Mouse (Mus musculus): ENCODE results near the gene Olfr1143.

The Olfr1143 gene

DNA sequence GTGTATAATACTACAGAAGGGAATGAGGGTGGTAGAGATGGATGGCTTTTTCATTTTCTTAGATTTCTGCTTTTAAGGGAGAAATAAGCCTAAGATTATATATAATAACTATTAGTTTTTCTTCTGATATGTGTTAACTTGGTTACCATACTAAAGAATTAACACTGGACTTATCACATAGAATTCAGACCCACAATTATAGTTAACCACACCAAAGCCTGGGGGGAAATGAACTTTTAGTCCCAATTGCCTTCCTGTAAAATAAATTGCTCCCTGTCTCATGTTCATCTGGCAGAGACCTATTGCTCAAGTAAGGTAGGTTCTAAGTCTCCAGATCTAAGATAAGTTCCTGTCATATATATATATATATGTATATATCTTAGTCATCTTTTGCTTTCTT, at the start of gene Olfr1143:
Gene Olfr1143, plus strand, starts transcription at position 301 of the 400 bp plus-strand sequence.
- DNase-seq (ENCODE audit: low spot score in 2 of 2), result no peak

DNA sequence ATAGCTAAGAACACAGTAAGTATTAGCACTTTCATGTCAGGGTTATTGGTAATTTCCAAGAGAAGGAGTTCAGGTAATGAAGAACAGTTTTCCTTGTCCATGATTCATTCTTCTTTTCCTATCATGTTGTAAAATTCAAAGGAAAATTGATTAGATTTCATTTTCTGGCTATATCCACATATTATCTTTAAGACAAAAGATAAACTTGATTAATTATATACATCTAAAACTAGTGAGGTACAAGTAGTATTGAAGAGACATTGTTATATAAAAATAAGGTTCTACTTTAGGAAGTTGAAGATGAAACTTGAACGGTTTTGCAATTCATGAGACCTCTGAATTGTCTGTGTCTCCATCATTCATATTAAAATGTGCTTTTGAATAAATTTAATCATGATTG, 46.5 kb upstream of the Olfr1143 start, which contains the start of gene Olfr1141:
Gene Olfr1141, minus strand, starts transcription at position 101 of the 400 bp plus-strand sequence.
- no peak for DNase-seq (ENCODE audit: low spot score in 2 of 2)

DNA sequence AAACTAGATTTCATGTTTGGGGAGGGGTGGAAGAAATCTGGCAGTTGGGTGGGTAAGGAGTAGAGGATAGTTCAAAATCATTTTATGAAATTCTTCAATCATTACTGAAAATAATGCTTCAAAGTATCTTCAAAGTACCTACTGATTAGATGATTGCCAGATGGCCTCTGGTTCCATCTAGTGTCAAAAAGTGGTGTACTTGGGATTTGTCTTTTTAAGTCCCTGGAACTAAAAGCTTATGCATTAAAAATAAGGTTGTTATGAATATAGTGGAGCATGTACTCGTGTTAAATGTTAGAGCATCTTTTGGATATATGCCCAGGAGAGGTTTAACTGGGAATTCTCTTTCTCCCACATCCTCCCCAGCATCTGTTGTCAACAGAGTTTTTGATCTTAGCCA, 24.2 kb upstream of the Olfr1143 start:
- DNase-seq (ENCODE audit: low spot score in 2 of 2), result no peak

DNA sequence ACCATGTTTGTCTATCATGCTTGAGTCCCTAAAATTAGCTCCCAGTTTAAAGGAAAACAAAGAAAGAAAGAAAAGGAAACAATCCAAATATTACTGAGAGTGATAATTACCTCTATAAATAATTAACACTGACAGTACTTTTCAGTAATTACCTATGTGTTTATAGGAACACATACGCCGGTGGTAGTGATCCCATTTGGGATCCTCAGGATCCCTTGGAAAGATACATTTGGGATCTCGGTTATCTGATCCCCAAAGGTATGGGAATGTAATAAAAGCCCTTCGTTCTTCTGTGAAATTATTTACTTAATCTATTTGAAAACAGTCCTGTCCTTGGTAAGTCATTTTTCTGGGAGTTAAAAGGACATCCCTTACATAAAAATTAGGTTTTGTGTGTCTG, 21.2 kb upstream of the Olfr1143 start, which contains the start of gene Olfr152:
Gene Olfr152, plus strand, starts transcription at position 301 of the 400 bp plus-strand sequence.
- DNase-seq (ENCODE audit: low spot score in 2 of 2), result no peak

DNA sequence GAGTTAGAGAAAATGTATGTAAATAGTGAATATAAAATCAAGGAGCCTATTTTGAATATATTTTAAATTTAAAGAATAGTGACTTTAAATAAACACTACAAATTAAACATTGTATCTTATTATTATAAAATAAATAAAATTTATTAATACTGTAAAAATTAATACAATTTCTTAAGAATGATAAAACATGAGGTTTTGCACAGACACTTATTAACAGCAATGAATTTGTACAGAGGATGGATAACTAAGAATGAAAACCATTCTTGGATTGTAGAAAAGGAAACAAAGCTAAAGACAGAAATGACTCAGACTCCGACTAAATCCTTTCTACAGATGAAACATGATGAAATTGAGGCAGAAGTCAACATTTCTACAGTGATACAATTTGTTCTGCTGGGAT, 9.1 kb downstream of the Olfr1143 start, which contains the start of gene Olfr1145:
Gene Olfr1145, plus strand, starts transcription at position 301 of the 400 bp plus-strand sequence.
- no peak for DNase-seq (ENCODE audit: low spot score in 2 of 2)

DNA sequence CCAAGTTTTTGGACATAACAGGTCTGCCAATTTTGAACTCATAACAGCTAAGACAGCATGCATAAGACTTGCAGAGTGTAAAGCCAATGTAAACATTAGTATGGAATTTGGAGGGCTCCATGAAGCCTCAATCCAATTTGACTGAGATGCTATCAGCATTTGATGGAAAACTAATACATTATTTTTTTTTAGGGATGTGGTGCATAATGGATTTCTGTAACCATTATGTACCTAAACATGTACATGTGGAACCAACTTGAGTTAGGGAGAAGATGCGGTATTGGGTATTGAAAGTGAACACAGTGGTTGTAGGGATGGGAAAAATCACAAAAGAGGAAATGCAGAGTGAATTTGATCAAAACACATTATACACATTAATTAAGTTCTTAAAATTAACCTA, 29.8 kb downstream of the Olfr1143 start, which contains the start of gene Olfr1148:
Gene Olfr1148, plus strand, starts transcription at position 301 of the 400 bp plus-strand sequence.
- no peak for DNase-seq (ENCODE audit: low spot score in 2 of 2)

DNA sequence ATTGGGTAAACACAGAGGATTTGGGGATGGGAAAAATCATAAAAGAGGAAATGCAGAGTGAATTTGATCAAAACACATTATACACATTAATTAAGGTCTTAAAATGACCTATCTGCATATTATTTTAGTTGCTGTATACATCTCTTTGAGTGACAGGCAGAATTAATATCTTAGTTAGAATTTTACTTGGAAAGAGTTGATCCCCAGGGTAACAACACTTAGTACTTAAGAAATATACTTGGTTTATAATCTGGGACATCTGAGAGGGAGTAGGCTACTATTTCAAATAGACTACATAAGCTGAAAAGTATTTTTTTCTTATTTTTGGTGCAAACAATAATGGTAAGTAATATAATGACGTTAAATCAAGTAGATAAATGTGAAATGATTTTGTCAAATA, 43.3 kb downstream of the Olfr1143 start, which contains the start of gene Olfr1150-ps1:
Gene Olfr1150-ps1, plus strand, starts transcription at position 301 of the 400 bp plus-strand sequence.
- no peak for DNase-seq (ENCODE audit: low spot score in 2 of 2)
